Mouse (Mus musculus) liver, embryonic 12.5 days (tissue): ENCODE results near the gene Fam45a. TPM values are rescaled to one million over a fixed set of nuclear protein-coding genes. Genes with fewer than 3 reads are reported as not detected.
"Not testable (repeated sequence)": the region's sequence is repeated elsewhere in the genome, so short reads cannot be mapped to it uniquely, and the experiment has no call there.

Experiments used
- ATAC-seq: fragments of 200-750 bp; cut with Nextera tagmentation; 2 replicates; pipeline ENCODE4 v1.8.0; 2017; ENCODE audit warnings: moderate number of reproducible peaks, mild to moderate bottlenecking, moderate library complexity
- H3K27ac ChIP-seq: fragments of 300-500 bp; sonication (generic); 2 replicates; pipeline ENCODE4 v1.5.1; 2016; ENCODE audit warnings: mild to moderate bottlenecking
- H3K27me3 ChIP-seq: fragments of 300-500 bp; sonication (generic); replicated peaks from 2 replicates; pipeline ENCODE4 v1.6.1; 2016; ENCODE audit warnings: mild to moderate bottlenecking, moderate library complexity
- H3K36me3 ChIP-seq: fragments of 300-500 bp; sonication (generic); 2 replicates; pipeline ENCODE4 v1.6.1; 2016; ENCODE audit warnings: mild to moderate bottlenecking, moderate library complexity
- H3K4me1 ChIP-seq: fragments of 300-500 bp; sonication (generic); 2 replicates; pipeline ENCODE4 v1.6.1; 2016
- H3K4me2 ChIP-seq: fragments of 300-500 bp; sonication (generic); 2 replicates; pipeline ENCODE4 v1.6.1; 2016; ENCODE audit warnings: mild to moderate bottlenecking, moderate library complexity
- H3K4me3 ChIP-seq: fragments of 300-500 bp; sonication (generic); 2 replicates; pipeline ENCODE4 v1.5.1; 2016; ENCODE audit warnings: mild to moderate bottlenecking, moderate library complexity
- H3K9ac ChIP-seq: fragments of 300-500 bp; sonication (generic); 2 replicates; pipeline ENCODE4 v1.6.1; 2016; ENCODE audit warnings: mild to moderate bottlenecking, moderate library complexity
- H3K9me3 ChIP-seq: fragments of 300-500 bp; sonication (generic); replicated peaks from 2 replicates; pipeline ENCODE4 v1.6.1; 2016; ENCODE audit warnings: mild to moderate bottlenecking, moderate library complexity
- WGBS: fragments of 180-500 bp; shearing (Covaris S2); methylation state at CpG from one replicate; pipeline ENCODE4 v1.1.7; 2016; ENCODE audit not compliant: insufficient replicate concordance; 5-methylcytosine and 5-hydroxymethylcytosine counted together
- microRNA-seq: library from miRNA; unstranded; fragments of <30 nt; microRNA quantifications from one replicate; pipeline ENCODE4, GENCODE M21; 2017
- polyA plus RNA-seq: library from polyadenylated mRNA; unstranded; fragments of >200 nt; fragmentation: Nextera tagmentation; extraction: Ambion mirVana; gene quantifications from 2 replicates; pipeline ENCODE4 v1.2.1, GENCODE M21; 2016

Fam45a gene
- polyA plus RNA-seq, 1 experiment from 2014 or later = 25.7 TPM

- Histone ChIP-seq H3K27ac (peak within 1 kb of the TSS; percentile 80), H3K27me3 (no peaks in the 10 kb centered on the region), H3K9me3 (no peaks in the 10 kb centered on the region), H3K9ac (peak within 1 kb of the TSS; percentile 71), H3K36me3 (peaks cover 33% of the 10 kb centered on the region), H3K4me2 (peak within 1 kb of the TSS; percentile 82), H3K4me3 (peak within 1 kb of the TSS; percentile 60), H3K4me1 (peaks cover 30% of the 10 kb centered on the region)
- WGBS = 5% methylated on average over 30 of the region's 30 CpGs
- peak; percentile 99 for ATAC-seq
These were observed 49.7 kb downstream of the Fam45a start, which contains the start of gene Sfxn4 for GRCm38 (mm10) chr19:60860868-60861700. Gene Sfxn4 (minus strand): TSS chr19:60861479.

GRCm38 (mm10) chr19:60866169-60866568 is 54.8 kb downstream of the Fam45a start:
- not testable (repeated sequence) for H3K4me3 ChIP-seq, H3K27me3 ChIP-seq, H3K9me3 ChIP-seq, ATAC-seq, H3K4me2 ChIP-seq, H3K27ac ChIP-seq, H3K9ac ChIP-seq
- Histone ChIP-seq H3K4me1 (peaks cover 40% of the 10 kb centered on the region), H3K36me3 (peaks cover 82% of the 10 kb centered on the region)
- 91% methylated on average over 4 of the region's 4 CpGs for WGBS

- peaks cover 49% of the 10 kb centered on the region for H3K4me1 ChIP-seq
- H3K4me2 ChIP-seq = peak overlapping the region; percentile 76
- H3K4me3 ChIP-seq = peak overlapping the region; percentile 92; the same call in 1 of the 2 replicates
- H3K27me3 ChIP-seq = no peaks in the 10 kb centered on the region
- H3K9ac ChIP-seq = no peak overlapping the region; the same call in 1 of the 2 replicates
- H3K36me3 ChIP-seq = peaks cover 71% of the 10 kb centered on the region
- whole genome bisulfite sequencing = 70% methylated on average over 1 of the region's 1 CpGs
- no peak for ATAC-seq
- no peaks in the 10 kb centered on the region for H3K9me3 ChIP-seq
- H3K27ac ChIP-seq = no peak overlapping the region
These were observed 59.1 kb downstream of the Fam45a start for GRCm38 (mm10) chr19:60870489-60870888.

GRCm38 (mm10) chr19:60871366-60871765 is 60.0 kb downstream of the Fam45a start:
- Histone ChIP-seq H3K4me3 (peak overlapping the region; percentile 92), H3K27me3 (no peaks in the 10 kb centered on the region), H3K36me3 (peaks cover 65% of the 10 kb centered on the region), H3K9ac (peak overlapping the region; percentile 91), H3K4me1 (peaks cover 49% of the 10 kb centered on the region), H3K27ac (peak overlapping the region; percentile 96), H3K9me3 (no peaks in the 10 kb centered on the region), H3K4me2 (peak overlapping the region; percentile 76)
- ATAC-seq = no peak
- WGBS = 84% methylated on average over 5 of the region's 5 CpGs

- peak; percentile 80 for ATAC-seq
- peaks cover 49% of the 10 kb centered on the region for H3K4me1 ChIP-seq
- peak overlapping the region; percentile 91 for H3K9ac ChIP-seq
- H3K4me3 ChIP-seq = peak overlapping the region; percentile 92
- H3K9me3 ChIP-seq = no peaks in the 10 kb centered on the region
- H3K27me3 ChIP-seq = no peaks in the 10 kb centered on the region
- H3K36me3 ChIP-seq = peaks cover 55% of the 10 kb centered on the region
- peak overlapping the region; percentile 76 for H3K4me2 ChIP-seq
- H3K27ac ChIP-seq = peak overlapping the region; percentile 96
- WGBS = 8% methylated on average over 1 of the region's 1 CpGs
These were observed 60.9 kb downstream of the Fam45a start for GRCm38 (mm10) chr19:60872272-60872671.

GRCm38 (mm10) chr19:60873501-60873900 is 62.1 kb downstream of the Fam45a start:
- peak; percentile 34; the same call in 1 of the 2 replicates for ATAC-seq
- H3K27ac ChIP-seq = peak overlapping the region; percentile 96
- H3K9ac ChIP-seq = peak overlapping the region; percentile 91
- H3K4me2 ChIP-seq = peak overlapping the region; percentile 76
- peak overlapping the region; percentile 92 for H3K4me3 ChIP-seq
- 4% methylated on average over 4 of the region's 4 CpGs for WGBS
- no peaks in the 10 kb centered on the region for H3K27me3 ChIP-seq
- no peaks in the 10 kb centered on the region for H3K9me3 ChIP-seq
- peaks cover 49% of the 10 kb centered on the region for H3K4me1 ChIP-seq
- peaks cover 44% of the 10 kb centered on the region for H3K36me3 ChIP-seq

- WGBS = under 1% methylated on average over 28 of the region's 28 CpGs
- H3K27me3 ChIP-seq = no peaks in the 10 kb centered on the region
These were observed 62.8 kb downstream of the Fam45a start, which contains the start of gene Prdx3 for GRCm38 (mm10) chr19:60874064-60874694. Gene Prdx3 (minus strand): TSS chr19:60874556.

GRCm38 (mm10) chr19:60883129-60883528 is 71.7 kb downstream of the Fam45a start:
- H3K27me3 ChIP-seq = no peaks in the 10 kb centered on the region
- ATAC-seq = no peak
- H3K4me2 ChIP-seq = no peak overlapping the region
- H3K27ac ChIP-seq = no peak overlapping the region
- no peak overlapping the region for H3K4me3 ChIP-seq
- 35% methylated on average over 3 of the region's 3 CpGs for WGBS
- no peak overlapping the region for H3K9ac ChIP-seq
- no peaks in the 10 kb centered on the region for H3K36me3 ChIP-seq
- H3K9me3 ChIP-seq = no peaks in the 10 kb centered on the region
- H3K4me1 ChIP-seq = peaks cover 22% of the 10 kb centered on the region

More at GRCm38 (mm10) chr19:60874064-60874694, 62.8 kb downstream of the Fam45a start, which contains the start of gene Prdx3:
- H3K9me3 ChIP-seq = no peaks in the 10 kb centered on the region
- peak; percentile 92 for ATAC-seq
- peaks cover 48% of the 10 kb centered on the region for H3K4me1 ChIP-seq
- H3K27ac ChIP-seq = peak within 1 kb of the TSS; percentile 96
- H3K36me3 ChIP-seq = peaks cover 38% of the 10 kb centered on the region
- H3K4me3 ChIP-seq = peak within 1 kb of the TSS; percentile 92
- peak within 1 kb of the TSS; percentile 76 for H3K4me2 ChIP-seq
- peak within 1 kb of the TSS; percentile 91 for H3K9ac ChIP-seq

Small RNA genes within 50 kb of the gene (microRNA-seq; reads per million reads assigned to microRNA genes)
- gene mmu-mir-3084-1 = not detected

Other genes with a start within 250 kb of the Fam45a start
- 17.3 and 17.5 TPM in 2 replicates for gene Cacul1, start 230.6 kb upstream of the Fam45a start, polyA plus RNA-seq
- 1.3 and 1.6 TPM in 2 replicates for gene Nanos1, start 55.6 kb upstream of the Fam45a start, polyA plus RNA-seq
- gene Eif3a, start 20.9 kb upstream of the Fam45a start, polyA plus RNA-seq = 131 and 132 TPM in 2 replicates
- 1.7 and 1.8 TPM in 2 replicates for gene Sfxn4, start 49.9 kb downstream of the Fam45a start, polyA plus RNA-seq
- gene Prdx3, start 63.0 kb downstream of the Fam45a start, polyA plus RNA-seq = 417 TPM in 2 replicates
- gene Grk5, start 78.2 kb downstream of the Fam45a start, polyA plus RNA-seq = 1.2 and 1.5 TPM in 2 replicates